Mouse (Mus musculus) leukemia stem cell, adult 10-12 weeks (primary cell): ENCODE measurements around the gene Ttc19. TPM values are rescaled to one million over a fixed set of nuclear protein-coding genes. Genes with fewer than 3 reads are reported as not detected.

Experiments used
- polyA plus RNA-seq: library from polyadenylated mRNA; stranded (reverse); fragments of >175 nt; gene quantifications from 2 replicates; pipeline ENCODE4 v1.2.3, GENCODE M21; 2012; ENCODE audit warnings: low replicate concordance

The Ttc19 gene
- 2.0 and 4.7 TPM in 2 replicates for polyA plus RNA-seq

DNA sequence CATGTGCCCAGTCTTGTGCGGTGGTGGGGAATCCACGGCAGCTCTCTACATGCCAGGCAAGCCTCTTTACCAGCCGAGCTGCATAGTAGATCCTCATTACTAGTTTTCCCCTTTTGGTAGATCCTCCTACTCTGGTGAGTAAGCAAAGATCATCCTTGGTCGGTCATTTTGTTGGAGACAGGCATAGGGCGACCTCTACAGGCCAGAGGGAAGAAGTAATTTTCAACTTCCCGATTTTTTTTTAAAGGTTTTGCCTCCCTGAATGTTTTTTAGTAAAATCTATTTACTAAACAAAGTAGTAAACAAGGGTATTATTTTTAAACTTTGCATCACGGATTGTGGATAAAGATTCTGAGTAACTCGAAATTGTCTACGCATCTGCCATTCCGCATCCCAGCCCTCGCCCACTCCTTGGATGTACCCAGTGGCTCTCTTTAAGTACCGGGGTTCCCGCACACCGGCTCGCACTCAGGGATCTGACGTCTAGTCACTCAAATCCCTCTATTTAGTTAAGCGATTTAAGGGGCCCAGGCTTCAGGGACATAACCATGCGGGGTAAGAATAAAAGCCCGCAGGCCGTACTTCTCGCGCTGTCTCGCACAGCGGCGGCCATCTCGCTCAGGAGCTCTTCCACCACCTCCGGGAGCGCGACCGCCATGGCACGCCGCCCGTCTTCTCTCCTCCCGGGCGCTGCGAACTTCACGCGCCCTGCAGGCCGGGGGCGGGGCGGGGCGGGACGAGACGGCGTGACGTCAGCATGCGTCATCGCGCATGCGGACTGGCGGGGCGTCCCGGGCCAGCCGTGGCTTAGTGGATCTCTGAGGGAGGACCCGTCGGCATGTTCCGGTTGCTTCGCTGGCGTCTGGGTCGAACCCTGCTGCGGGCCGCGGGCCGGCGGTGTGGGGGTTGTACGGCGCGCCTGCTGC is at the start of gene Ttc19, which contains the start of gene Zswim7:
Gene Ttc19 (plus strand): TSS at position 799 of the 926 bp plus-strand sequence.
Gene Zswim7 (minus strand): TSS at position 701 of the 926 bp plus-strand sequence.

GRCm38 (mm10) chr11:62248401-62249244 is 32.6 kb upstream of the Ttc19 start, which contains the start of gene Adora2b:
TSS of gene Adora2b (plus strand) at chr11:62248984.

Other genes starting within 250 kb of the Ttc19 start
- gene Adora2b, start 32.5 kb upstream of the Ttc19 start, polyA plus RNA-seq = 0.13 and 0.27 TPM in 2 replicates
- gene Zswim7, start 98 bp upstream of the Ttc19 start, polyA plus RNA-seq = 1.1 and 1.5 TPM in 2 replicates
- gene Pigl, start 177.0 kb downstream of the Ttc19 start, polyA plus RNA-seq = 3.6 and 3.7 TPM in 2 replicates
- gene Ncor1, start 177.1 kb downstream of the Ttc19 start, polyA plus RNA-seq = 87.9 and 123 TPM in 2 replicates